Mouse (Mus musculus) gastrocnemius, postnatal 14 days (tissue): ENCODE results near the gene Tha1. TPM values are rescaled to one million over a fixed set of nuclear protein-coding genes. Genes with fewer than 3 reads are reported as not detected.
"Not testable (repeated sequence)": the region's sequence is repeated elsewhere in the genome, so short reads cannot be mapped to it uniquely, and the experiment has no call there.

Source experiments
- DNase-seq: peaks from one replicate; pipeline ENCODE4 v3.0.0; 2021; ENCODE audit warnings: mixed read lengths
- intact Hi-C: fragments of 180-260 bp; cut with DNase I; formaldehyde crosslinking; loops from one replicate; pipeline ENCODE4 v1.15.1; 2025; ENCODE audit warnings: low total_unique reads
- total RNA-seq, 2 experiments: library from RNA; stranded (reverse); gene quantifications; 2 replicates each; pipeline ENCODE4 v1.2.3; 2021

The Tha1 gene
- total RNA-seq, 2 experiments from 2014 or later, result 5.8 to 7.5 TPM

GRCm38 (mm10) chr11:117857462-117857861, 15.8 kb downstream of the Tha1 start:
- intact Hi-C loops, result no loop called here
- no peak for DNase-seq

GRCm38 (mm10) chr11:117855975-117856374, 17.3 kb downstream of the Tha1 start:
- DNase-seq, result no peak
- intact Hi-C loops, result no loop called here

DNA sequence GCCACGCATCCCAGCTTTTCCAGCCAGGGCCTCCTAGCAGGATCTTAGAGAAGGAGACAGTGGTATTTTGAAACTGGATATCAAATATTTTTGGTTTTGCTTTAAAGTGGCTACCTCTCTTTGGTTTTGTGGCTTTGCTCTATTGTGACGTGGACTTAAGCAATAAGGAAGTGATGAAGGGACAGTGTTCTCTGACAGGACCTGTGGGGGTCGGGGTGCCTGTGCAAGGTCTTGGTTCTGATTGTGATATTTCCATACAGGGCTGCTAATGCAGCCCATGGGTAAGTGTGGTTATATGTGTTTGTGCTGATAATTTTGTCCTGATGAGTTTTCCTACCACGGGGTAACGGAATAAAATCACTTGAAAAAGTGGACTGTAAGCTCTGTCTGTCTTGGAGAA, 17.9 kb downstream of the Tha1 start:
- DNase-seq, result no peak
- intact Hi-C loops, result no loop called here

DNA sequence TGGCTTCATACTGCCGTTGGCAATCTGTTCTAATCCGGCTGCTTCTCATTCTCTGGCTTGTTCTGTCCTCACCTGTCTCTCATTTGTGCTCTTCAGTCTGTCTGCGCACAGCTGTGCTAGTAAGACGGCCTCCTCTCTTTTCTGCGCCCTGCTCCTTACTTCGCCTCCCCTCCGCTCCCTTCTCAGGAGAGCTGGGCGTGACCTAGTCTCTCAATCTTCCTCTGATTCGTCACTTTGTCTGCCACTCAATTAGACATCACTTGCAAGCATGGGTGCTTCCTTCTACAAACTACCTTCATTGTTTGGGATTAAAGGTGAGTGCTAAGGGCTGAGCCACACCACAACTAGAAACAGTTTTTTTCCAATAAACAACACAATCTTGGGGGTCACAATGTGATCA, 19.0 kb downstream of the Tha1 start:
- intact Hi-C loops, result no loop called here
- DNase-seq, result no peak

- intact Hi-C loops, result no loop called here
- no peak for DNase-seq
These were observed 20.4 kb downstream of the Tha1 start for GRCm38 (mm10) chr11:117852875-117853274.

- intact Hi-C loops, result no loop called here
- DNase-seq, result peak; percentile 96
These were observed 24.2 kb downstream of the Tha1 start, which contains the start of gene Birc5 for GRCm38 (mm10) chr11:117848985-117849671. Gene Birc5, plus strand, starts transcription at chr11:117849251.

GRCm38 (mm10) chr11:117848271-117848984, 24.9 kb downstream of the Tha1 start:
- peak; percentile 44 for DNase-seq
- intact Hi-C loops, result no loop called here

GRCm38 (mm10) chr11:117847593-117848215, 25.6 kb downstream of the Tha1 start:
- intact Hi-C loops, result no loop called here
- no peak for DNase-seq

GRCm38 (mm10) chr11:117846640-117847039, 26.6 kb downstream of the Tha1 start:
- no peak for DNase-seq
- intact Hi-C loops, result no loop called here

DNA sequence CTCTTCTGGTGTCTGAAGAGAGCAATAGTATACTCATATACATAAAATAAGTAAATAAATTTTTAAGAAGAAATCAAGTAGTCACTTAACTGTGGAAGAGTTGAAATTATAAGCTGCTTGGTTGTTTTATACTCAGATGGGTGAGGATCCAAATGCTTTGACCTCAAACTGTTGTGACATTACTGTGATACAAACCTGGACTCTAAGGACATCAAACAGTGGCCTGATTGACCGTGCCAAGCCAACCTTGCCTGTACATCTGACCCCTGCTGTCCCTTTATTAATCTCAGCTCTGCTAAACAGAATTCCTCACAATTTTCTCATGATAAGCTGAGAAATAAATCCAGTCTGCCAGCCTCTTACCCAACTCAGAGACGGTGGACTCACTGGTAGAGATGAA, 27.6 kb downstream of the Tha1 start:
- intact Hi-C loops, result no loop called here
- no peak for DNase-seq

DNA sequence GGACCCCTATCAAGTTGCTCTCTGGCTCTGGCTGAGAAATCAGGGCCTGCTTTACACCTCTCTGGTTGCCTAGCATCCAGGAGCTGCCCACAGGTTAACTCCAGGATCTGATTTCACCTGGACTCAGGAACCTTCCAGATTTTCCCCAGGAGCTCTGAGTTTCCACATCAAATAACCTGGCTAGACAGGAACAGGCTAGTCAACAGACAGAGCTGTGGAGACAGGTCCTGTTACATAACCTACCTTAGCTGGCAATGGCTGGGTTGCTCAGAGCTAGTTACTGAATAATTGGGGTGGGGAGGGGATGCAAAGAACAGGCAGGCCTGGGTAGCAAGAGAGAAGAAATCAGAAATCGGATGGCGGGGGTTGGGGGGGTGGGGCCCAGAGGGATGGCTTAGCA, 28.3 kb downstream of the Tha1 start:
- intact Hi-C loops, result no loop called here
- no peak for DNase-seq

DNA sequence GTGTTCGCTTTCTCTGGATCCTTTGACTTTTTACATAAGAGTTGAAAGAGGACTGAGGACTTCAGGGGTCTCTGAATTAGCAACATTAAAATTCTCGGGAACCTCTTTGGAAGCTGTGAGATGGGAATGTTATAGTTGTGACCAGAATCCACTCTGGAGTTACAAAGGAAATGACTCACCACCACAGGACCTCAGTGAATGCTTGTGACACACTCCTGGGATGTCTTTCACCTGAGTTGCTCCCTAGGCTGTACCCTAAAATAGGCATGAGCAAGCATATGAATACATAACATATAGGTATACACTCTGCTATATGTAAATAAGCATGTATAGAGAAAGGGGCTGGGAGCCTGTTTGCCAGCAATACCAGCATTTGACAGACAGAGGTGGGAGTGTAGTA, 29.8 kb downstream of the Tha1 start:
- no peak for DNase-seq
- intact Hi-C loops, result no loop called here

DNA sequence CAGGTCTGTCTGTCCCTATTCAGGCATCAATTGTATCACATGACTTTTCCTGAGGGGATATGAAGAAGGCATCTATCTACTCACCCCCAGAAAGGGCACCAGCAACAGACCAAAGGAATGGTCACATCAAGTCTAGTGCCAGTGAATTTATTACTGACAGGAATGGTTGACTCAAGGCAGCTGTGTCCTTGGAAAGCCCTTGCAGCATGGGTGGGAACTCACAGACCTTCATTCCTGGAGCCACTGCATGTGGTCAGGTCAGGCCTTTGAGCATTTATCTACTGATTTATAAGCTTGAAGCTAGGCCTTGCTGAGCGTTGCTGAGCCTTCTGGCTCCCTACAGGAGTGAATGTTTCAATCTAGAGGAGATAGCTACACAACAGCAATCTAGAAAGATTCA, 32.4 kb downstream of the Tha1 start:
- intact Hi-C loops, result no loop called here
- no peak for DNase-seq

- DNase-seq, result no peak
- intact Hi-C loops, result no loop called here
These were observed 34.3 kb downstream of the Tha1 start for GRCm38 (mm10) chr11:117839021-117839420.

DNA sequence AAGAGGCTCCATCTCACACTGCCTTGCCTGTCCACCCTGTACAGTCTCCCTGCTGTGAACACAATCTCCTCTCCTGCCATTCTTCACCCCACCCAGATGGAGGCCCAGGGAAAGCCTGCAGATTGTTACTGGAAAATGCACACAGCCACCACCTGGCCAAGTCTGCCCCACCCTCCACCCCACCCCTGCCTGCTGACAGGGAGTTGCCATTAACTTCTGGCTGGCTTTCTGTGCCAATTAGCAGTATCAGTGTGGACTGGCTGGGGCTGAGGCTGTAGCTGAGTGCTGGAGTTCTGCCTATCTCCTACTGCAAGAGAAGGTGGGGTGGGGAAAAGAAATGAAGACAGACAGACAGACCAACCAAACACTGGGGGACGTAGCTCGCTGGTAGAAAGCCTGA, 34.7 kb downstream of the Tha1 start:
- intact Hi-C loops, result no loop called here
- DNase-seq, result no peak

- intact Hi-C loops, result no loop called here
- peak; percentile 30 for DNase-seq
These were observed 37.0 kb downstream of the Tha1 start for GRCm38 (mm10) chr11:117836306-117836705.

DNA sequence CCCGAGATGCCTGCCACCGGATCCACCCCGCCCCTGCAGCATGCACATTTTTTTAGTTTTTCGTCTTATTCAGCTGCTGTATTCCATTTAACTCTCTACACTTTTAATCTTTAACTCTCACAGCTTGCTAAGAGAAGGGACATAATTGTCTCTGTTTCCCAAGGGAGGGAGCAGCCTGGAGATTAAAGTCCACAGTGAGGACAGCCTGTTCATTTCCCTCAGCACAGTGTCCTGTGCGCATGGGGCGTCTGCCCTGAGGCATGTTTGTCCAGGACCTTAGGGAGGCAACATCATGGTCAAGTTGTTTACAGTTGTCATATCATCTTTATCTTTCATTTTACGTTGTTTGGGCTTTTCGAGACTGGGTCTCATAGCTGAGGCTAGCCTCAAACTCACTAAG, 39.2 kb downstream of the Tha1 start:
- DNase-seq, result no peak
- intact Hi-C loops, result no loop called here

DNA sequence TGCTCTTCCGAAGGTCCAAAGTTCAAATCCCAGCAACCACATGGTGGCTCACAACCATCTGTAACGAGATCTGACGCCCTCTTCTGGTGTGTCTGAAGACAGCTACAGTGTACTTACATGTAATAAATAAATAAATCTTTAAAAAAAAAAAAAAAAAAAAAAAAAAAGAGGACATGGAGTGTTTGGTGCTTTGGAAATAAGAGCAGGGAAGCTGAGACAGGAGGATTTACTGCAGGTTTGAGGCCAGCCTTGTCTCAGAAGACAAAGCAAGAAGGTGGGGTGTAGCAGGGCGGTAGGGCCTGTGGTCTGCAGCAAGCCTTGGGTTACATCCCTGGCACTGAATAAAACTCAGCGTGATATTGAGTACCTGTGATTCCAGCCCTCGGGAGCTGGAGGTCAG, 39.8 kb downstream of the Tha1 start:
- intact Hi-C loops, DNase-seq: not testable (repeated sequence)

- intact Hi-C loops, result no loop called here
These were observed 41.0 kb downstream of the Tha1 start for GRCm38 (mm10) chr11:117832086-117832969.

DNA sequence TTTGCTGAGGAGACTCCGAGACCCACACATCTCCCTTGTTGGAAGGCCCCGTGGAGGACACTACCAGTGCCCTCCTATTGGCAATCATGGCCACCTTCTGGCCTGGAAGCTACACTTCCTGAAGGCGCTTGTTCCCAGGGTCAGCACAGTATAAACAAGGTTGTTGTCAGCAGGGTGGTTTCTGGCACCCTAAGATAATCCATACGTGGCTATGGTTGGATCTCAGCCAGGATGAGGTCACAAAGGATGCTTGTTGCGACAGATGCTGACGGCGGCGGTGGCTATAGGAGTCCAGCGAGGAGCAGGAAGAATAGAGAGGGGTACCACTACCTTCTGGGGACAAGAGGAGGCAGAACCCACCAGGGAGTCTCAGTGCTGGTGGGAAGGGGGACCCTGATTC, 42.9 kb downstream of the Tha1 start:
- no peak for DNase-seq
- intact Hi-C loops, result no loop called here

More at GRCm38 (mm10) chr11:117832086-117832969, 41.0 kb downstream of the Tha1 start:
- peak; percentile 83 for DNase-seq
